ENCODE assay signal across 9 mouse cellular contexts in the genomic region with DNA sequence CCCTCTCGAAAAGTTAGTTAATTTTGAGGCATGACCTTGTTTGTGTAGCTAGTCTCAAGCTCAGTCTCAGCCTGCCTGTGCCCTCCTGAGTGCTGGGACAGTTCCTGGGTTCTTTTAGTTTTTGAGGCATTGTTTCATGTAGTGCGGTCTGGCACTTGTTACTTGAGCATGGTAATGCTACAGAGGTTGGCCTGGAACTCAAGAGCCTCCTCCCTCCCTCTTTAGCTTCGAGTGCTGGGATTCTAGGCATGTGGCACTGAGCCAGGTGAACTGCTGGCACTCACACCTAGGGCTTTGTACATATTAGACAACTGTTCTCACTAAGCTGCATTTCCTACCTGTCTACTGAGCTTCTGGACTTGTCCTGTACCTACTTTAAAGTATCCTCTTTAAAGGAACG. TPM values are rescaled to one million over a fixed set of nuclear protein-coding genes. Genes with fewer than 3 reads are reported as not detected.
DNase-seq lines count a peak whose midpoint lies in the region; ATAC-seq and TF ChIP-seq lines count a peak whose summit lies in the region.
"Had no signal": no experiment of that assay in that cellular context is flagged by ENCODE, and none has a peak within 500 bp of the region (broad histone marks: within the 10 kb centered on the region; RNA-seq: fewer than 3 reads in every experiment).

No protein-coding gene starts in this region.

- no peak for ATAC-seq in liver, embryonic 13.5 days (ENCODE audit: low read depth)
- no peak for ATAC-seq in liver, embryonic 11.5 days (replicated peaks; ENCODE audit: low FRiP score)

- H3K36me3 ChIP-seq in liver, embryonic 13.5 days = no peaks in the 10 kb centered on the region
- no peaks in the 10 kb centered on the region for H3K36me3 ChIP-seq in liver, embryonic 11.5 days (ENCODE audit: control insufficient read depth, insufficient read depth, low read length)

- WGBS in liver, embryonic 13.5 days (ENCODE audit: insufficient replicate concordance) = 63% methylated on average over 4 of the region's 4 CpGs
- WGBS in liver, embryonic 11.5 days = 77% methylated on average over 4 of the region's 4 CpGs

- intact Hi-C loops in left cerebral cortex, adult 2 months (cut with DNase I) = no loop called here

- H3K27ac ChIP-seq in liver, embryonic 13.5 days = 0 out of 2 replicates have a peak overlapping the region, but pooled peaks have one; percentile 1
- no peak overlapping the region for H3K27ac ChIP-seq in liver, embryonic 11.5 days (ENCODE audit: low read depth, low read length)
- no peak overlapping the region for H3K27ac ChIP-seq in left cerebral cortex, adult 2 months
- H3K27ac ChIP-seq: kidney, postnatal 0 days had no signal

- no peaks in the 10 kb centered on the region for H3K27me3 ChIP-seq in liver, embryonic 13.5 days
- no peaks in the 10 kb centered on the region for H3K27me3 ChIP-seq in liver, embryonic 11.5 days (replicated peaks; ENCODE audit: control insufficient read depth, insufficient read depth, low read length)

- peaks cover 94% of the 10 kb centered on the region for H3K4me1 ChIP-seq in liver, embryonic 13.5 days (replicated peaks)
- H3K4me1 ChIP-seq in liver, embryonic 11.5 days (replicated peaks; ENCODE audit: control insufficient read depth, insufficient read depth, low read length) = peaks cover 49% of the 10 kb centered on the region

- no peak overlapping the region for H3K4me2 ChIP-seq in liver, embryonic 13.5 days
- no peak overlapping the region for H3K4me2 ChIP-seq in liver, embryonic 11.5 days

- no peak for TF ChIP-seq CTCF in left cerebral cortex, adult 2 months (IDR thresholded peaks at IDR 0.05)

- no peaks in the 10 kb centered on the region for H3K9me3 ChIP-seq in liver, embryonic 13.5 days (replicated peaks)
- H3K9me3 ChIP-seq in liver, embryonic 11.5 days (ENCODE audit: control insufficient read depth, low read length) = no peaks in the 10 kb centered on the region

- peak; percentile 31 for DNase-seq in adrenal gland, adult 2 months
- DNase-seq in adrenal gland, adult 18-20 months (ENCODE audit: low spot score in 2 of 2) = no peak
- DNase-seq in liver, embryonic 13.5 days = no peak
- DNase-seq in liver, embryonic 11.5 days (ENCODE audit: low spot score) = no peak
- DNase-seq in kidney, postnatal 4 days = peak; percentile 43 to 61
- no peak for DNase-seq in spleen, postnatal 10 days (ENCODE audit: low spot score in 2 of 2)
- DNase-seq in left cerebral cortex, adult 2 months (ENCODE audit: extremely low spot score in 1 of 2, low spot score in 2 of 2) = no peak
- DNase-seq in gastrocnemius, postnatal 4 days (ENCODE audit: low spot score in 2 of 2) = no peak

- no peak overlapping the region for H3K9ac ChIP-seq in liver, embryonic 13.5 days
- no peak overlapping the region for H3K9ac ChIP-seq in liver, embryonic 11.5 days (ENCODE audit: low read depth, low read length)

- no peak overlapping the region for H3K4me3 ChIP-seq in liver, embryonic 13.5 days (replicated peaks)
- no peak overlapping the region for H3K4me3 ChIP-seq in liver, embryonic 11.5 days (ENCODE audit: low read depth, low read length)
- H3K4me3 ChIP-seq in left cerebral cortex, adult 2 months = no peak overlapping the region

RNA-seq across cellular contexts. Expression of a gene that starts 14.4 kb away (rescaled TPM):
- 1 to 10 TPM; 2.4 to 2.7 TPM for total RNA-seq in adrenal gland, adult 2 months (2021)
- polyA plus RNA-seq in adrenal gland, adult 2 months (2012; rRNA removed) = 2.1 and 2.6 TPM in 2 replicates
- total RNA-seq in adrenal gland, adult 18-20 months (2021) = 1 to 10 TPM; 2.1 to 2.2 TPM
- 2.9 and 3.2 TPM in 2 replicates for polyA plus RNA-seq in liver, embryonic 13.5 days (2015; fragmentation: Nextera tagmentation; extraction: Ambion mirVana)
- polyA plus RNA-seq in liver, embryonic 11.5 days (2014; fragmentation: Nextera tagmentation; extraction: Ambion mirVana) = 7.0 and 8.3 TPM in 2 replicates
- 1 to 10 TPM; 5.3 to 6.0 TPM for total RNA-seq in left cerebral cortex, adult 2 months (2021)
- total RNA-seq in gastrocnemius, postnatal 4 days (2021) = 1 to 10 TPM; 2.7 to 3.9 TPM

RNA-seq across cellular contexts. Expression of a gene that starts 28.1 kb away (rescaled TPM):
- 1 to 10 TPM; 6.8 to 7.9 TPM for total RNA-seq in adrenal gland, adult 2 months (2021)
- polyA plus RNA-seq in adrenal gland, adult 2 months (2012; rRNA removed) = 15.8 and 19.9 TPM in 2 replicates
- total RNA-seq in adrenal gland, adult 18-20 months (2021) = 10 to 100 TPM in 1 of 2 experiments, 1 to 10 TPM in 1; 8.1 to 16.6 TPM
- polyA plus RNA-seq in liver, embryonic 13.5 days (2015; fragmentation: Nextera tagmentation; extraction: Ambion mirVana) = 2.8 and 3.2 TPM in 2 replicates
- 5.0 and 7.7 TPM in 2 replicates for polyA plus RNA-seq in liver, embryonic 11.5 days (2014; fragmentation: Nextera tagmentation; extraction: Ambion mirVana)
- total RNA-seq in left cerebral cortex, adult 2 months (2021) = 100 to 1,000 TPM; 105 to 116 TPM
- total RNA-seq in gastrocnemius, postnatal 4 days (2021) = 1 to 10 TPM; 4.4 to 5.8 TPM

RNA-seq across cellular contexts. Expression of a gene that starts 39.3 kb away (rescaled TPM):
- under 1 TPM in 1 of 2 experiments, not detected in 1; 0.07 TPM for total RNA-seq in adrenal gland, adult 2 months (2021)
- not detected in 2 replicates for polyA plus RNA-seq in adrenal gland, adult 2 months (2012; rRNA removed)
- under 1 TPM in 1 of 2 experiments, not detected in 1; 0.06 TPM for total RNA-seq in adrenal gland, adult 18-20 months (2021)
- polyA plus RNA-seq in liver, embryonic 13.5 days (2015; fragmentation: Nextera tagmentation; extraction: Ambion mirVana) = 0.12 and 0.14 TPM in 2 replicates
- polyA plus RNA-seq in liver, embryonic 11.5 days (2014; fragmentation: Nextera tagmentation; extraction: Ambion mirVana) = 0.18 and 0.45 TPM in 2 replicates
- total RNA-seq in left cerebral cortex, adult 2 months (2021) = 1 to 10 TPM; 1.8 to 2.0 TPM
- total RNA-seq in gastrocnemius, postnatal 4 days (2021) = under 1 TPM; 0.22 to 0.29 TPM

RNA-seq across cellular contexts. Expression of a gene that starts 45.3 kb away (rescaled TPM):
- total RNA-seq in adrenal gland, adult 2 months (2021) = 100 to 1,000 TPM; 198 to 273 TPM
- 91.0 and 109 TPM in 2 replicates for polyA plus RNA-seq in adrenal gland, adult 2 months (2012; rRNA removed)
- 100 to 1,000 TPM; 186 to 220 TPM for total RNA-seq in adrenal gland, adult 18-20 months (2021)
- 247 and 282 TPM in 2 replicates for polyA plus RNA-seq in liver, embryonic 13.5 days (2015; fragmentation: Nextera tagmentation; extraction: Ambion mirVana)
- polyA plus RNA-seq in liver, embryonic 11.5 days (2014; fragmentation: Nextera tagmentation; extraction: Ambion mirVana) = 369 and 377 TPM in 2 replicates
- total RNA-seq in left cerebral cortex, adult 2 months (2021) = 100 to 1,000 TPM; 140 to 146 TPM
- 100 to 1,000 TPM; 166 to 178 TPM for total RNA-seq in gastrocnemius, postnatal 4 days (2021)

Comparison
In these comparisons a context has a peak if more than half of its experiments do, and no peak if none do; other contexts are left out.
1. DNase-seq: peak in adrenal gland, adult 2 months (single experiment) and kidney, postnatal 4 days (2 of 2); none in adrenal gland, adult 18-20 months (0 of 2), liver, embryonic 13.5 days (single experiment), liver, embryonic 11.5 days (single experiment), spleen, postnatal 10 days (0 of 2), left cerebral cortex, adult 2 months (0 of 2) and gastrocnemius, postnatal 4 days (0 of 2).
2. RNA of a gene that starts 28.1 kb away (total RNA-seq): 105 to 116 TPM in left cerebral cortex, adult 2 months; 8.1 to 16.6 TPM in adrenal gland, adult 18-20 months, 6.8 to 7.9 TPM in adrenal gland, adult 2 months and 4.4 to 5.8 TPM in gastrocnemius, postnatal 4 days; every median in the first group is over 4 times any median in the second.